14 mouse cellular contexts compared by ENCODE assay signal in the genomic region with DNA sequence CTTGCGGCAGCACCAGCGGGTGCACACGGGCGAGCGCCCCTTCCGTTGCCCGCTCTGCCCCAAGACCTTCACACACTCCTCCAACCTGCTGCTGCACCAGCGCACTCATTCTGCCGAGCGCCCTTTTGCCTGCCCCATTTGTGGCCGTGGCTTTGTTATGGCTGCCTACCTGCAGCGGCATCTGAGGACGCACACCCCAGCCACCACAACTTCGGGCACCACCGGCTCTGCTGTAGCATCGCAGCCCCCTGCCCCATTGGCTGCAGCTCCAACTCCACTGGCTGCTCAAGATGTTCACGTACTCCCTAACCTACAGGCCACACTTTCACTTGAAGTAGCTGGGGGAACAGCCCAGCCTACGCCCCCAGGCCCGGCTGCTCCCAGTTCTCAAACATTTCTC. TPM values are rescaled to one million over a fixed set of nuclear protein-coding genes. Genes with fewer than 3 reads are reported as not detected.
DNase-seq lines count a peak whose midpoint lies in the region; ATAC-seq and TF ChIP-seq lines count a peak whose summit lies in the region.
"Had no signal": no experiment of that assay in that cellular context is flagged by ENCODE, and none has a peak within 500 bp of the region (broad histone marks: within the 10 kb centered on the region; RNA-seq: fewer than 3 reads in every experiment).

No protein-coding gene starts in this region.

- peaks cover 66% of the 10 kb centered on the region for H3K4me1 ChIP-seq in hindbrain, embryonic 10.5 days (replicated peaks)
- peaks cover 27% of the 10 kb centered on the region for H3K4me1 ChIP-seq in hindbrain, embryonic 11.5 days (replicated peaks; ENCODE audit: control insufficient read depth, insufficient read depth, low read length)
- H3K4me1 ChIP-seq in ES-E14 (ENCODE audit: control insufficient read depth in 2 of 2, insufficient read depth in 2 of 2, low read length in 2 of 2, poor library complexity in 1 of 2): peaks cover 4 to 45% of the 10 kb centered on the region in 2 experiments; a peak in 3 of 4 replicates
- peaks cover 69% of the 10 kb centered on the region for H3K4me1 ChIP-seq in forebrain, embryonic 13.5 days
- H3K4me1 ChIP-seq in midbrain, embryonic 12.5 days: peaks cover 67% of the 10 kb centered on the region

- H3K27ac ChIP-seq in hindbrain, embryonic 10.5 days: peak overlapping the region; percentile 90; the same call in 1 of the 2 replicates
- no peak overlapping the region for H3K27ac ChIP-seq in hindbrain, embryonic 11.5 days (ENCODE audit: low read depth, low read length)
- H3K27ac ChIP-seq in ES-E14 (ENCODE audit: insufficient read depth, low read depth, low read length, poor library complexity, severe bottlenecking): no peak overlapping the region
- peak overlapping the region; percentile 99; the same call in 1 of the 2 replicates for H3K27ac ChIP-seq in forebrain, embryonic 13.5 days
- peak overlapping the region; percentile 98 for H3K27ac ChIP-seq in midbrain, embryonic 12.5 days (replicated peaks)

- H3K36me3 ChIP-seq in hindbrain, embryonic 10.5 days: peaks cover 46% of the 10 kb centered on the region
- 0 out of 2 replicates have a peak, but pooled peaks cover 7% of the 10 kb centered on the region for H3K36me3 ChIP-seq in hindbrain, embryonic 11.5 days (ENCODE audit: control insufficient read depth, insufficient read depth, low read length)
- H3K36me3 ChIP-seq in ES-E14 (ENCODE audit: control insufficient read depth, insufficient read depth, low read length, poor library complexity, severe bottlenecking): peaks cover 8% of the 10 kb centered on the region; the same call in 1 of the 2 replicates
- H3K36me3 ChIP-seq in forebrain, embryonic 13.5 days (ENCODE audit: poor library complexity, severe bottlenecking): peaks cover 43% of the 10 kb centered on the region
- peaks cover 45% of the 10 kb centered on the region for H3K36me3 ChIP-seq in midbrain, embryonic 12.5 days

- H3K9me3 ChIP-seq in hindbrain, embryonic 10.5 days: peaks cover 3% of the 10 kb centered on the region; the same call in 1 of the 2 replicates
- H3K9me3 ChIP-seq in hindbrain, embryonic 11.5 days (ENCODE audit: control insufficient read depth, low read length): no peaks in the 10 kb centered on the region
- no peaks in the 10 kb centered on the region for H3K9me3 ChIP-seq in ES-E14 (ENCODE audit: control insufficient read depth, insufficient read depth, low read depth, low read length)
- H3K9me3 ChIP-seq in forebrain, embryonic 13.5 days (replicated peaks): no peaks in the 10 kb centered on the region
- H3K9me3 ChIP-seq in midbrain, embryonic 12.5 days: no peaks in the 10 kb centered on the region
- H3K9me3 ChIP-seq: embryonic facial prominence, embryonic 15.5 days had no signal

- peak overlapping the region; percentile 11; the same call in 1 of the 2 replicates for H3K4me3 ChIP-seq in hindbrain, embryonic 10.5 days
- no peak overlapping the region for H3K4me3 ChIP-seq in hindbrain, embryonic 11.5 days (ENCODE audit: low read depth, low read length)
- peak overlapping the region; percentile 49 to 51 for H3K4me3 ChIP-seq in ES-E14 (ENCODE audit: insufficient read depth in 1 of 2, low read depth in 1 of 2, low read length in 2 of 2, poor library complexity in 1 of 2, severe bottlenecking in 1 of 2)
- H3K4me3 ChIP-seq in forebrain, embryonic 13.5 days: no peak overlapping the region
- no peak overlapping the region for H3K4me3 ChIP-seq in midbrain, embryonic 12.5 days
- H3K4me3 ChIP-seq: embryonic facial prominence, embryonic 15.5 days had no signal

- ATAC-seq in hindbrain, embryonic 11.5 days (ENCODE audit: low FRiP score): no peak
- no peak for ATAC-seq in forebrain, embryonic 13.5 days
- no peak for ATAC-seq in midbrain, embryonic 12.5 days (ENCODE audit: low FRiP score, low read depth)

- no peaks in the 10 kb centered on the region for H3K27me3 ChIP-seq in hindbrain, embryonic 10.5 days (ENCODE audit: insufficient read depth, poor library complexity, severe bottlenecking)
- no peaks in the 10 kb centered on the region for H3K27me3 ChIP-seq in hindbrain, embryonic 11.5 days (ENCODE audit: control insufficient read depth, insufficient read depth, low read length)
- H3K27me3 ChIP-seq in forebrain, embryonic 13.5 days: no peaks in the 10 kb centered on the region
- no peaks in the 10 kb centered on the region for H3K27me3 ChIP-seq in midbrain, embryonic 12.5 days
- H3K27me3 ChIP-seq: CH12.LX; embryonic facial prominence, embryonic 15.5 days had no signal

- in situ Hi-C loops in ES-E14 (cut with MboI; ENCODE audit: low sequenced_read_pairs in 2 of 2, unreplicated experiment in 2 of 2): no loop called here

- no peak for DNase-seq in hindbrain, embryonic 10.5 days (ENCODE audit: low spot score)
- no peak for DNase-seq in hindbrain, embryonic 11.5 days (ENCODE audit: low spot score)
- DNase-seq in ES-E14 (ENCODE audit: low read depth, low spot score): no peak
- DNase-seq in left cerebral cortex, adult 11 months (ENCODE audit: low spot score): no peak
- DNase-seq in gastrocnemius, postnatal 10 days: no peak
- DNase-seq in thymus, postnatal 25 days: no peak
- DNase-seq: right cerebral cortex, adult 18-20 months had no signal

- WGBS in hindbrain, embryonic 10.5 days: 93% methylated on average over 19 of the region's 19 CpGs
- 92% methylated on average over 19 of the region's 19 CpGs for WGBS in hindbrain, embryonic 11.5 days
- WGBS in forebrain, embryonic 13.5 days: 87% methylated on average over 19 of the region's 19 CpGs
- WGBS in midbrain, embryonic 12.5 days: 90% methylated on average over 19 of the region's 19 CpGs

- H3K4me2 ChIP-seq in hindbrain, embryonic 11.5 days (replicated peaks; ENCODE audit: low read depth, low read length): no peak overlapping the region
- H3K4me2 ChIP-seq in forebrain, embryonic 13.5 days: no peak overlapping the region
- 0 out of 2 replicates have a peak overlapping the region, but pooled peaks have one; percentile 7 for H3K4me2 ChIP-seq in midbrain, embryonic 12.5 days (replicated peaks)
- H3K4me2 ChIP-seq: embryonic facial prominence, embryonic 15.5 days had no signal

- H3K9ac ChIP-seq in hindbrain, embryonic 11.5 days (ENCODE audit: low read depth, low read length): no peak overlapping the region
- peak overlapping the region; percentile 57 for H3K9ac ChIP-seq in ES-E14 (ENCODE audit: insufficient read depth, low read depth, low read length, poor library complexity, severe bottlenecking)
- peak overlapping the region; percentile 73; the same call in 1 of the 2 replicates for H3K9ac ChIP-seq in forebrain, embryonic 13.5 days
- H3K9ac ChIP-seq in midbrain, embryonic 12.5 days (replicated peaks): peak overlapping the region; percentile 50; the same call in 1 of the 2 replicates
- H3K9ac ChIP-seq: embryonic facial prominence, embryonic 15.5 days had no signal

TF ChIP-seq in ES-E14, 5 proteins besides CTCF, POLR2A, EP300 and RAD21:
- TF ChIP-seq ZC3H11A (IDR thresholded peaks at IDR 0.05; ENCODE audit: borderline replicate concordance, low read depth, low read length): no peak
- no peak for TF ChIP-seq MAFK (IDR thresholded peaks at IDR 0.05; ENCODE audit: insufficient read depth, low read depth, low read length)
- no peak for TF ChIP-seq HCFC1 (IDR thresholded peaks at IDR 0.05; ENCODE audit: borderline replicate concordance, insufficient read depth, low read length)
- no peak for TF ChIP-seq ZNF384 (IDR thresholded peaks at IDR 0.05; ENCODE audit: low read depth, low read length)
- no peak for TF ChIP-seq CHD2 (IDR thresholded peaks at IDR 0.05; ENCODE audit: low read depth, low read length)

RNA-seq across cellular contexts. Expression of a gene that starts 1.3 kb away (rescaled TPM):
- polyA plus RNA-seq in hindbrain, embryonic 10.5 days (2016; fragmentation: Nextera tagmentation; extraction: Ambion mirVana): 5.2 and 9.6 TPM in 2 replicates
- 7.1 and 7.3 TPM in 2 replicates for polyA plus RNA-seq in hindbrain, embryonic 11.5 days (2014; fragmentation: Nextera tagmentation; extraction: Ambion mirVana)
- 1.2 and 1.7 TPM in 2 replicates for total RNA-seq in ES-E14 (2012; rRNA removed)
- 21.2 and 24.9 TPM in 2 replicates for polyA plus RNA-seq in forebrain, embryonic 13.5 days (2015; fragmentation: Nextera tagmentation; extraction: Ambion mirVana)
- 15.1 and 16.6 TPM in 2 replicates for polyA plus RNA-seq in midbrain, embryonic 12.5 days (2016; fragmentation: Nextera tagmentation; extraction: Ambion mirVana)
- total RNA-seq in gastrocnemius, postnatal 10 days (2021): 1 to 10 TPM; 1.9 to 4.4 TPM
- total RNA-seq: monocyte, adult 5-6 weeks had no signal

RNA-seq across cellular contexts. Expression of a gene that starts 5.1 kb away (rescaled TPM):
- polyA plus RNA-seq in hindbrain, embryonic 10.5 days (2016; fragmentation: Nextera tagmentation; extraction: Ambion mirVana): 1.0 and 1.7 TPM in 2 replicates
- 1.1 and 1.4 TPM in 2 replicates for polyA plus RNA-seq in hindbrain, embryonic 11.5 days (2014; fragmentation: Nextera tagmentation; extraction: Ambion mirVana)
- total RNA-seq in ES-E14 (2012; rRNA removed): 0.94 and 1.3 TPM in 2 replicates
- polyA plus RNA-seq in forebrain, embryonic 13.5 days (2015; fragmentation: Nextera tagmentation; extraction: Ambion mirVana): 0.23 and 0.30 TPM in 2 replicates
- polyA plus RNA-seq in midbrain, embryonic 12.5 days (2016; fragmentation: Nextera tagmentation; extraction: Ambion mirVana): 1.6 and 2.0 TPM in 2 replicates
- total RNA-seq in gastrocnemius, postnatal 10 days (2021): 10 to 100 TPM; 43.3 to 55.0 TPM
- total RNA-seq: monocyte, adult 5-6 weeks had no signal

RNA-seq across cellular contexts. Expression of a gene that starts 5.5 kb away (rescaled TPM):
- 5.3 and 6.5 TPM in 2 replicates for polyA plus RNA-seq in hindbrain, embryonic 10.5 days (2016; fragmentation: Nextera tagmentation; extraction: Ambion mirVana)
- 4.0 and 4.2 TPM in 2 replicates for polyA plus RNA-seq in hindbrain, embryonic 11.5 days (2014; fragmentation: Nextera tagmentation; extraction: Ambion mirVana)
- 4.0 and 4.3 TPM in 2 replicates for total RNA-seq in ES-E14 (2012; rRNA removed)
- polyA plus RNA-seq in forebrain, embryonic 13.5 days (2015; fragmentation: Nextera tagmentation; extraction: Ambion mirVana): 4.3 and 4.5 TPM in 2 replicates
- polyA plus RNA-seq in midbrain, embryonic 12.5 days (2016; fragmentation: Nextera tagmentation; extraction: Ambion mirVana): 4.7 and 4.9 TPM in 2 replicates
- total RNA-seq in gastrocnemius, postnatal 10 days (2021): 10 to 100 TPM in 1 of 2 experiments, 1 to 10 TPM in 1; 9.9 to 10.5 TPM

RNA-seq across cellular contexts. Expression of a gene that starts 14.2 kb away (rescaled TPM):
- not detected in 2 replicates for polyA plus RNA-seq in hindbrain, embryonic 10.5 days (2016; fragmentation: Nextera tagmentation; extraction: Ambion mirVana)
- polyA plus RNA-seq in hindbrain, embryonic 11.5 days (2014; fragmentation: Nextera tagmentation; extraction: Ambion mirVana): 0.11 TPM in 1 of 2 replicates, not detected in the other
- 1.6 and 2.2 TPM in 2 replicates for total RNA-seq in ES-E14 (2012; rRNA removed)
- polyA plus RNA-seq in forebrain, embryonic 13.5 days (2015; fragmentation: Nextera tagmentation; extraction: Ambion mirVana): 0.26 and 0.45 TPM in 2 replicates
- polyA plus RNA-seq in midbrain, embryonic 12.5 days (2016; fragmentation: Nextera tagmentation; extraction: Ambion mirVana): not detected in 2 replicates
- under 1 TPM in 1 of 2 experiments, not detected in 1; 0.19 TPM for total RNA-seq in gastrocnemius, postnatal 10 days (2021)
- total RNA-seq: CH12.LX; gastrocnemius, postnatal 4 days; liver, adult 2 months; monocyte, adult 5-6 weeks had no signal
- polyA plus RNA-seq: embryonic facial prominence, embryonic 15.5 days had no signal

RNA-seq across cellular contexts. Expression of a gene that starts 43.5 kb away (rescaled TPM):
- polyA plus RNA-seq in hindbrain, embryonic 10.5 days (2016; fragmentation: Nextera tagmentation; extraction: Ambion mirVana): 0.73 and 0.82 TPM in 2 replicates
- 1.1 TPM in 2 replicates for polyA plus RNA-seq in hindbrain, embryonic 11.5 days (2014; fragmentation: Nextera tagmentation; extraction: Ambion mirVana)
- total RNA-seq in ES-E14 (2012; rRNA removed): 13.0 and 16.1 TPM in 2 replicates
- polyA plus RNA-seq in forebrain, embryonic 13.5 days (2015; fragmentation: Nextera tagmentation; extraction: Ambion mirVana): 0.63 and 0.77 TPM in 2 replicates
- 0.68 and 0.80 TPM in 2 replicates for polyA plus RNA-seq in midbrain, embryonic 12.5 days (2016; fragmentation: Nextera tagmentation; extraction: Ambion mirVana)
- total RNA-seq in gastrocnemius, postnatal 10 days (2021): 10 to 100 TPM; 13.3 to 14.3 TPM

Comparison
In these comparisons a context has a peak if more than half of its experiments do, and no peak if none do; other contexts are left out.
1. H3K27ac ChIP-seq: peak in hindbrain, embryonic 10.5 days (single experiment), forebrain, embryonic 13.5 days (single experiment) and midbrain, embryonic 12.5 days (single experiment); none in hindbrain, embryonic 11.5 days (single experiment) and ES-E14 (single experiment).
2. H3K4me3 ChIP-seq: peak in hindbrain, embryonic 10.5 days (single experiment) and ES-E14 (2 of 2); none in hindbrain, embryonic 11.5 days (single experiment), forebrain, embryonic 13.5 days (single experiment) and midbrain, embryonic 12.5 days (single experiment).